Mouse (Mus musculus) MEL (cell line): ENCODE results near the gene Gm20388. TPM values are rescaled to one million over a fixed set of nuclear protein-coding genes. Genes with fewer than 3 reads are reported as not detected.

Experiments
- DNase-seq: peaks from one replicate; pipeline ENCODE4 v3.0.0; 2011; ENCODE audit warnings: low read depth, low spot score
- H3K27ac ChIP-seq: 2 replicates; pipeline ENCODE4 v1.5.1; 2012; ENCODE audit warnings: low read depth, mild to moderate bottlenecking, control low read depth, low read length, moderate library complexity; ENCODE audit not compliant: control insufficient read depth
- H3K27me3 ChIP-seq, 2 experiments: fragments of 150-350 bp in 1 of 2; sonication (generic) in 1 of 2; 2 replicates each; pipeline ENCODE4 v1.6.1; 2012; ENCODE audit warnings: low read length in 2 of 2, mild to moderate bottlenecking in 2 of 2, improper control_type of control experiment in 1 of 2, moderate library complexity in 1 of 2; ENCODE audit not compliant: insufficient read depth in 2 of 2, control insufficient read depth in 1 of 2
- H3K36me3 ChIP-seq, 2 experiments: 2 replicates each; pipeline ENCODE4 v1.6.1; 2012 to 2014; ENCODE audit warnings: low read length in 2 of 2, improper control_type of control experiment in 1 of 2, inconsistent platforms in 1 of 2, mild to moderate bottlenecking in 1 of 2; ENCODE audit not compliant: insufficient read depth in 2 of 2, control insufficient read depth in 1 of 2
- H3K4me1 ChIP-seq, 2 experiments: fragments of 150-350 bp in 1 of 2; sonication (generic) in 1 of 2; 2 replicates each; pipeline ENCODE4 v1.6.1; 2012; ENCODE audit warnings: low read length in 2 of 2, improper control_type of control experiment in 1 of 2, mild to moderate bottlenecking in 1 of 2; ENCODE audit not compliant: insufficient read depth in 2 of 2, control insufficient read depth in 1 of 2
- H3K4me3 ChIP-seq, 2 experiments: fragments of 150-350 bp in 1 of 2; sonication (generic) in 1 of 2; 2 replicates each; pipeline ENCODE4 v1.5.1; 2012; ENCODE audit warnings: low read depth in 2 of 2, low read length in 2 of 2, mild to moderate bottlenecking in 2 of 2, moderate library complexity in 2 of 2, control low read depth in 1 of 2, improper control_type of control experiment in 1 of 2; ENCODE audit not compliant: control insufficient read depth in 1 of 2, insufficient read depth in 1 of 2
- H3K79me2 ChIP-seq: 2 replicates; pipeline ENCODE4 v1.6.1; 2012; ENCODE audit warnings: mild to moderate bottlenecking, low read length, moderate library complexity; ENCODE audit not compliant: control insufficient read depth, poor library complexity, insufficient read depth
- H3K9ac ChIP-seq: 2 replicates; pipeline ENCODE4 v1.6.1; 2012; ENCODE audit warnings: low read depth, mild to moderate bottlenecking, control low read depth, low read length, moderate library complexity; ENCODE audit not compliant: control insufficient read depth, poor library complexity, severe bottlenecking
- H3K9me3 ChIP-seq: fragments of 150-350 bp; sonication (generic); replicated peaks from 2 replicates; pipeline ENCODE4 v1.6.1; 2012; ENCODE audit warnings: mild to moderate bottlenecking, low read length, improper control_type of control experiment, moderate library complexity; ENCODE audit not compliant: insufficient read depth
- CHD1 ChIP-seq: IDR thresholded peaks from 2 replicates; pipeline ENCODE4 v1.6.1; 2012; ENCODE audit warnings: low read depth, mild to moderate bottlenecking, inconsistent platforms, low read length, improper control_type of control experiment
- CTCF ChIP-seq, 3 experiments: IDR thresholded peaks in 2 of 3; conservative IDR thresholded peaks in 1 of 3; 2 replicates each; pipeline ENCODE4 v1.5.1; 2011 to 2012; ENCODE audit warnings: low read length in 3 of 3, low read depth in 2 of 3, mild to moderate bottlenecking in 2 of 3, improper control_type of control experiment in 1 of 3, inconsistent platforms in 1 of 3, mixed read lengths in 1 of 3, moderate library complexity in 1 of 3; ENCODE audit not compliant: control insufficient read depth in 1 of 3, insufficient read depth in 1 of 3, poor library complexity in 1 of 3, severe bottlenecking in 1 of 3
- ELF1 ChIP-seq: IDR thresholded peaks from 2 replicates; pipeline ENCODE4 v1.6.1; 2014; ENCODE audit warnings: low read depth, mild to moderate bottlenecking, inconsistent platforms, low read length, improper control_type of control experiment, moderate library complexity
- EP300 ChIP-seq, 2 experiments: IDR thresholded peaks; 2 replicates each; pipeline ENCODE4 v1.6.1; 2011; ENCODE audit warnings: improper control_type of control experiment in 2 of 2, low read length in 2 of 2, low read depth in 1 of 2, mild to moderate bottlenecking in 1 of 2
- ETS1 ChIP-seq: IDR thresholded peaks from 2 replicates; pipeline ENCODE4 v1.6.1; 2012; ENCODE audit warnings: low read depth, mild to moderate bottlenecking, inconsistent platforms, low read length, improper control_type of control experiment, moderate library complexity
- GABPA ChIP-seq: IDR thresholded peaks from 2 replicates; pipeline ENCODE4 v1.6.1; 2012; ENCODE audit warnings: low read depth, mild to moderate bottlenecking, inconsistent platforms, low read length, improper control_type of control experiment, moderate library complexity
- MAX ChIP-seq: IDR thresholded peaks from 2 replicates; pipeline ENCODE4 v1.6.1; 2011; ENCODE audit warnings: low read length, improper control_type of control experiment
- MAZ ChIP-seq: IDR thresholded peaks from 2 replicates; pipeline ENCODE4 v1.6.1; 2012; ENCODE audit warnings: low read depth, mild to moderate bottlenecking, inconsistent platforms, low read length, improper control_type of control experiment
- MEF2A ChIP-seq: IDR thresholded peaks from 2 replicates; pipeline ENCODE4 v1.6.1; 2014; ENCODE audit warnings: low read depth, mild to moderate bottlenecking, inconsistent platforms, low read length, improper control_type of control experiment; ENCODE audit not compliant: poor library complexity, insufficient replicate concordance, severe bottlenecking; ENCODE audit errors: extremely low read depth
- MYB ChIP-seq: IDR thresholded peaks from 2 replicates; pipeline ENCODE4 v1.6.1; 2011; ENCODE audit warnings: mild to moderate bottlenecking, low read depth, low read length, improper control_type of control experiment
- MYC ChIP-seq: IDR thresholded peaks from 2 replicates; pipeline ENCODE4 v1.6.1; 2011; ENCODE audit warnings: low read depth, mild to moderate bottlenecking, low read length, improper control_type of control experiment, moderate library complexity
- NELFE ChIP-seq: IDR thresholded peaks from 2 replicates; pipeline ENCODE4 v1.6.1; 2011; ENCODE audit warnings: low read depth, low read length, improper control_type of control experiment
- POLR2AphosphoS5 ChIP-seq: IDR thresholded peaks from 2 replicates; pipeline ENCODE4 v1.6.1; 2012; ENCODE audit warnings: low read depth, borderline replicate concordance, mild to moderate bottlenecking, inconsistent platforms, low read length, moderate library complexity, mixed read lengths
- RAD21 ChIP-seq: IDR thresholded peaks from 2 replicates; pipeline ENCODE4 v1.6.1; 2011; ENCODE audit warnings: mild to moderate bottlenecking, low read depth, low read length, improper control_type of control experiment
- RCOR1 ChIP-seq: IDR thresholded peaks from 2 replicates; pipeline ENCODE4 v1.6.1; 2012; ENCODE audit warnings: low read depth, mild to moderate bottlenecking, inconsistent platforms, low read length, improper control_type of control experiment
- SMC3 ChIP-seq: IDR thresholded peaks from 2 replicates; pipeline ENCODE4 v1.6.1; 2011; ENCODE audit warnings: low read depth, low read length, improper control_type of control experiment
- TAL1 ChIP-seq: IDR thresholded peaks from 2 replicates; pipeline ENCODE4 v1.6.1; 2012; ENCODE audit warnings: mild to moderate bottlenecking, inconsistent platforms, low read length, moderate library complexity, mixed read lengths
- USF1 ChIP-seq: IDR thresholded peaks from 2 replicates; pipeline ENCODE4 v1.6.1; 2014; ENCODE audit warnings: low read depth, mild to moderate bottlenecking, inconsistent platforms, low read length, improper control_type of control experiment, moderate library complexity
- USF2 ChIP-seq, 2 experiments: IDR thresholded peaks; 2 replicates each; pipeline ENCODE4 v1.6.1; 2011 to 2012; ENCODE audit warnings: improper control_type of control experiment in 2 of 2, low read length in 2 of 2, borderline replicate concordance in 1 of 2, inconsistent platforms in 1 of 2, low read depth in 1 of 2, mild to moderate bottlenecking in 1 of 2; ENCODE audit not compliant: insufficient read depth in 1 of 2
- ZC3H11A ChIP-seq: IDR thresholded peaks from 2 replicates; pipeline ENCODE4 v1.6.1; 2012; ENCODE audit warnings: low read depth, mild to moderate bottlenecking, inconsistent platforms, low read length, improper control_type of control experiment
- ZKSCAN1 ChIP-seq: IDR thresholded peaks from 2 replicates; pipeline ENCODE4 v1.6.1; 2012; ENCODE audit warnings: low read depth, mild to moderate bottlenecking, inconsistent platforms, low read length, improper control_type of control experiment, moderate library complexity
- ZMIZ1 ChIP-seq: IDR thresholded peaks from 2 replicates; pipeline ENCODE4 v1.6.1; 2012; ENCODE audit warnings: low read depth, mild to moderate bottlenecking, inconsistent platforms, low read length, improper control_type of control experiment, moderate library complexity
- ZNF384 ChIP-seq: IDR thresholded peaks from 2 replicates; pipeline ENCODE4 v1.6.1; 2012; ENCODE audit warnings: low read depth, mild to moderate bottlenecking, inconsistent platforms, low read length, improper control_type of control experiment
- polyA plus RNA-seq, 2 experiments: library from polyadenylated mRNA; stranded (reverse) in 1 of 2; unstranded in 1 of 2; fragments of >175 nt in 1 of 2; fragments of >200 nt in 1 of 2; gene quantifications; 2 replicates each; pipeline versions ENCODE4 v1.2.1 to v1.2.4; 2012; ENCODE audit warnings: low replicate concordance in 2 of 2, low read depth in 1 of 2; ENCODE audit not compliant: insufficient read length in 2 of 2, insufficient read depth in 1 of 2, missing spikeins in 1 of 2
- total RNA-seq: library from RNA; depleted of rRNA; stranded (reverse); fragments of 300-350 nt; gene quantifications from 2 replicates; pipeline ENCODE4 v1.2.3, GENCODE M21; 2012

Gene Gm20388
- total and polyA plus RNA-seq, 3 experiments = 11.1 to 17.8 TPM; not detected in 1

- no peak for TF ChIP-seq ZMIZ1
- TF ChIP-seq GABPA = no peak
- TF ChIP-seq ZNF384 = no peak
- no peak for TF ChIP-seq EP300 (IDR thresholded peaks at IDR 0.05; ENCODE audit: low read depth in 1 of 2, low read length in 2 of 2)
- no peak for TF ChIP-seq MYC
- TF ChIP-seq MYB = no peak
- TF ChIP-seq TAL1 = no peak
- no peak for TF ChIP-seq ZKSCAN1
- TF ChIP-seq MEF2A = no peak
- no peak for TF ChIP-seq POLR2AphosphoS5
- no peak for TF ChIP-seq MAX
- TF ChIP-seq RCOR1 = no peak
- TF ChIP-seq CHD1 = no peak
- TF ChIP-seq ETS1 = no peak
- TF ChIP-seq NELFE = no peak
- TF ChIP-seq MAZ = no peak
- TF ChIP-seq ELF1 = no peak
- no peaks in the 10 kb centered on the region for H3K27me3 ChIP-seq
- no peak overlapping the region for H3K27ac ChIP-seq
- no peak overlapping the region for H3K9ac ChIP-seq
- no peak for DNase-seq
- H3K9me3 ChIP-seq = no peaks in the 10 kb centered on the region
- no peaks in the 10 kb centered on the region; a peak in 1 of 4 replicates for H3K36me3 ChIP-seq
- no peak overlapping the region for H3K4me3 ChIP-seq
- H3K4me1 ChIP-seq = no peaks in the 10 kb centered on the region
- no peaks in the 10 kb centered on the region for H3K79me2 ChIP-seq
These were observed 1651.2 kb downstream of the Gm20388 start for GRCm38 (mm10) chr8:121561636-121562345.

DNA sequence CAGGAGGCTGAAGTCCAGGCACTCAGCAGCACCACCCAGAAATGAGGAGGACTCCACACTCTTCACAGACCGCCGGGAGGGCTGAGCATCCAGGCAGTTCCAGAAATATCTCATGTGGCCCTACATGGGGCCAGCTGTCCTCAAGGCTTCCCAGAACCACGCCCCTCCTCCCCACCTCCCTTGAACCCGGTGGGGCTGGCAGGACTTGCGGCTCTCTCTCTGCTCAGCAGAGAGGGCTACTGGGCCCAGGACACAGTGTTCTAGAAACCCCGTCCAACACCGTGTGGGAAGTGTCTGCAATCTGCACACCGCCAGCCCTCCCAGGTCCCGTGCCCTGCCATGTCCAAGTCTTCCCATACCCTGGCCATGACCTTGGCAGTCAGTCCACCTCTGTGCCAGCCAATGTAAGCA is 1652.3 kb downstream of the Gm20388 start:
- H3K4me3 ChIP-seq = no peak overlapping the region
- H3K27ac ChIP-seq = no peak overlapping the region
- no peaks in the 10 kb centered on the region; a peak in 1 of 4 replicates for H3K36me3 ChIP-seq
- H3K9me3 ChIP-seq = no peaks in the 10 kb centered on the region
- H3K9ac ChIP-seq = no peak overlapping the region
- no peaks in the 10 kb centered on the region for H3K4me1 ChIP-seq
- no peaks in the 10 kb centered on the region for H3K27me3 ChIP-seq
- H3K79me2 ChIP-seq = peaks cover 3% of the 10 kb centered on the region; the same call in 1 of the 2 replicates
- no peak for TF ChIP-seq RAD21
- no peak for TF ChIP-seq MYC
- TF ChIP-seq SMC3 = no peak
- no peak for TF ChIP-seq USF1
- TF ChIP-seq MAZ = no peak
- no peak for TF ChIP-seq TAL1
- TF ChIP-seq USF2 (IDR thresholded peaks at IDR 0.05; ENCODE audit: borderline replicate concordance in 1 of 2, insufficient read depth in 1 of 2, low read depth in 1 of 2, low read length in 2 of 2) = no peak
- TF ChIP-seq CTCF (IDR thresholded peaks at IDR 0.05 in 2 of 3, conservative IDR thresholded peaks at IDR 0.05 in 1 of 3; ENCODE audit: control insufficient read depth in 1 of 3, insufficient read depth in 1 of 3, low read depth in 2 of 3, low read length in 3 of 3, poor library complexity in 1 of 3, severe bottlenecking in 1 of 3) = no peak
- TF ChIP-seq ZC3H11A = no peak
- no peak for DNase-seq
